Mouse (Mus musculus) olfactory bulb, adult 2 months (tissue): Measurements from ENCODE around the gene Cd59a. TPM values are rescaled to one million over a fixed set of nuclear protein-coding genes. Genes with fewer than 3 reads are reported as not detected.

Experiments
- H3K27ac ChIP-seq: fragments of 200-500 bp; 2 replicates; pipeline ENCODE4 v1.5.1; 2012; ENCODE audit warnings: low read depth, low read length; ENCODE audit not compliant: insufficient read depth
- H3K4me1 ChIP-seq: fragments of 200-500 bp; 2 replicates; pipeline ENCODE4 v1.6.1; 2012; ENCODE audit warnings: low read length; ENCODE audit not compliant: control insufficient read depth, insufficient read depth
- H3K4me3 ChIP-seq: fragments of 200-500 bp; 2 replicates; pipeline ENCODE4 v1.5.1; 2012; ENCODE audit warnings: mild to moderate bottlenecking, low read depth, low read length, moderate library complexity; ENCODE audit not compliant: insufficient read depth
- CTCF ChIP-seq: fragments of 200-500 bp; IDR thresholded peaks from 2 replicates; pipeline ENCODE4 v1.5.1; 2012; ENCODE audit warnings: low read depth, mild to moderate bottlenecking, low read length, moderate library complexity; ENCODE audit not compliant: insufficient read depth
- POLR2A ChIP-seq: fragments of 200-500 bp; IDR thresholded peaks from 2 replicates; pipeline ENCODE4 v1.6.1; 2012; ENCODE audit warnings: mild to moderate bottlenecking, low read depth, low read length, moderate library complexity; ENCODE audit not compliant: insufficient read depth
- WGBS: fragments of 180-500 bp; shearing (Covaris S2); methylation state at CpG from one replicate; pipeline ENCODE4 v1.1.7; 2018; 5-methylcytosine and 5-hydroxymethylcytosine counted together
- polyA plus RNA-seq: library from polyadenylated mRNA; stranded (reverse); fragments of >200 nt; gene quantifications from 2 replicates; pipeline ENCODE4 v1.2.4, GENCODE M21; 2012; ENCODE audit warnings: low replicate concordance; ENCODE audit not compliant: missing spikeins, insufficient read depth, insufficient read length

The Cd59a gene
- polyA plus RNA-seq, 1 experiment, result not detected

DNA sequence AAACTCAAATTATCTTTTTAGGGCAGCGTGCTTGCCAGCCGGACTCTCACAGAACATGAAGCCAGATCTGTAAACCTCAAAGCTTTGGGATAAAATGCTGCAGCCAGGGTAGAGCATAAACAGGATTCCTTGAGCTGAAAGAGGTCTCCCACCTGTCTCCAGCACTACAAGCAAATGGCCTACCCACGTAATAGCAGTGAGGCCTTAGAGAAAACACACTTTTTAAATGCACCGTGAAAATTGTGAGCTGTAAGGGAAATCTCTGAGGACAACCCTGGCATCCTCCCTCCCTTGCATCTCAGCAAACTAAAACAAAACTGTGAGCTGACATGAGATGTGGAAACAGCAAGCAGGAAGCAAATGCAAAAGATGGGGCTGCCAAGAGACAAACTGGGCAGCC, 62.2 kb downstream of the Cd59a start:
- WGBS, result 79% methylated on average over 4 of the region's 4 CpGs
- H3K4me3 ChIP-seq, result no peak overlapping the region
- TF ChIP-seq CTCF (no peak), POLR2A (no peak)

DNA sequence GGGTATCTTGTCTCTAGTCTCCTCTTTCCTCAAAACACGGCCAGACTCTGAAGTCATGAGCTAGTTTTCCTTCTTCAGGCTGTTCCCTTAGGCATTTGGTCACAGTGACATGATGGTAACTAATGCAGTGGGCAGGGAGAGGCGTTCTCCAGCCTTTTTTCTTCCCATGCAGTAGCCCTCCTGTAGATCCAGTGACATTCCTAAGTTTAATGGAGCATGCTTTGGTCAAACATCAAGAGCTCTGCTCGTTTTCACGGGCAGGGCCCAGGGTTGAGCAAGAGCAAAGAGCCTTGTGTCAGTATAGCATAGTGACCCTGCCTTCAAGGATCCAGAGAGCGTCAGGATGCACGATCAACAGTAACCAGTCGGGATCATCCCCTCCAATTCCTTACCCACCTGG, 67.8 kb downstream of the Cd59a start:
- 91% methylated on average over 7 of the region's 7 CpGs for WGBS
- TF ChIP-seq CTCF, result no peak
- TF ChIP-seq POLR2A, result no peak
- Histone ChIP-seq H3K4me3 (no peak overlapping the region), H3K27ac (no peak overlapping the region), H3K4me1 (no peaks in the 10 kb centered on the region)

More for the DNA sequence above, 62.2 kb downstream of the Cd59a start:
- H3K27ac ChIP-seq, result no peak overlapping the region
- H3K4me1 ChIP-seq, result peaks cover 5% of the 10 kb centered on the region

DNA sequence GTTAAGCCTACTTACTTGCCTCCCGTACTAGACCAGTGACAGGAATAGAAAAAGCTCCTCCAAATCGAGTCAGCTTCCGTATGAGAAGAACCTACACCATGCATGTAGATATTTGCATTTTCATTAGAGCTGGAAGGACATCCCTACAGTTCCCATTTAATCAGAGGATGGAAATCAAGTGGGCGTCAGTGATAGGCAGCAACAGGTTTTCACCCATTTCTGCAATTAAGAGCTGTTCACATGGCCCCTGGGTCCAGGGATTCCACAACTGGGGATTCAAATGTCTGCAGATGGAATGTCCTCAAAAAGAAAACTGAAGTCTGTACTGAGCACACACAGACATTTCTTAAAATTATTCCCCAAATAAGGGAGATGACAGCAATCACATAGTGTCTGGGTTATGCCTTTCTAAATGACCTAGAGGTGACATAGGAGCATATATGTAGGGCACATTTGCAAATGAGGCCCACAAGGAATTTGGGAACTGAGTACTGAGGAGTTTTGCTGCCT, 68.4 kb downstream of the Cd59a start:
- no peak overlapping the region for H3K4me3 ChIP-seq
- TF ChIP-seq CTCF, result no peak
- no peak for TF ChIP-seq POLR2A
- WGBS, result 86% methylated on average over 4 of the region's 4 CpGs
- no peak overlapping the region for H3K27ac ChIP-seq
- H3K4me1 ChIP-seq, result no peaks in the 10 kb centered on the region

Other genes with a start within 250 kb of the Cd59a start
- not detected in 2 replicates for gene Lmo2, start 137.8 kb upstream of the Cd59a start, polyA plus RNA-seq
- not detected in 2 replicates for gene Fbxo3, start 68.1 kb upstream of the Cd59a start, polyA plus RNA-seq
- gene 4931422A03Rik, start 67.4 kb upstream of the Cd59a start, polyA plus RNA-seq, result not detected in 2 replicates
- gene Gm10912, start 30.0 kb upstream of the Cd59a start, polyA plus RNA-seq, result not detected in 2 replicates
- not detected in 2 replicates for gene Gm10799, start 27.3 kb upstream of the Cd59a start, polyA plus RNA-seq
- gene Cd59b, start 26.0 kb upstream of the Cd59a start, polyA plus RNA-seq, result not detected in 2 replicates
- not detected in 2 replicates for gene A930018P22Rik, start 27.0 kb downstream of the Cd59a start, polyA plus RNA-seq